Mouse (Mus musculus) gastrocnemius, postnatal 14 days (tissue): ENCODE measurements around the gene Ambp. TPM values are rescaled to one million over a fixed set of nuclear protein-coding genes. Genes with fewer than 3 reads are reported as not detected.

Experiments used
- DNase-seq: peaks from one replicate; pipeline ENCODE4 v3.0.0; 2021; ENCODE audit warnings: mixed read lengths
- intact Hi-C: fragments of 180-260 bp; cut with DNase I; formaldehyde crosslinking; loops from one replicate; pipeline ENCODE4 v1.15.1; 2025; ENCODE audit warnings: low total_unique reads
- total RNA-seq, 2 experiments: library from RNA; stranded (reverse); gene quantifications; 2 replicates each; pipeline ENCODE4 v1.2.3; 2021

Gene Ambp
- total RNA-seq, 2 experiments from 2014 or later = not detected

DNA sequence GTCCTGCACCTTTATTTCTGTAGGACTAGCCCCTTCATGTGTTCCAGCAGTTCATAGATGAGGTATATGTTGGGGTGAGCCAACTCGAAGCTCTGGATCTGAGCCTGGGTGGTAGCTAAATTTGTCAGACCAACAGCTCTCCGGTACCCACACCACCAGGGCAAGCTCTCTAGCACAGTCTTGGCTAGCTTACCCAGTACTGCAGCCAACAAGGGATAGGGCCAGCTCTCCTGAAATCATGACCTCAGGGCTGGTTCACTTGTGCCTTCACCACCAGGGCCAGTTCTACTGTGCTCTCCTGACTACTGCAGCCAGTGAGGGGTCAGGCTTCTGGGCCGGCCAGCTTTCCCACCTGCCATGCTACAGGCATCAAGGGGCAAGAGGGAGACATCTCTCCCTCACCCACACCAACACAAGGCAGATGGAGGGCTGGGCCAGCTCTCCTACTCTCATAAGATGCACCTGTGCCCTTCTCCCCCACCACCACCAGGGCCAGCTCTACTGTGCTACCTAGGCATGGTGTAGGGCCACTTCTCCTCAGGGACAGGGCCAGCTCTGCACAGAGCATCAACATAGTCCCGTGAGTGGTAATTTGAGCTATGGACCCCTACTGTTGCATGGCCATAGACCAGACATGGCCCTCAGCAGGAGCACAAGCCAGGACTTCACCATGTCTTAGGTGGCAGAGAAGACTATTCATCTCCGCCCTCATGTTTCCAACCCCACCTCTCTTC, 24.5 kb downstream of the Ambp start:
- DNase-seq = peak; percentile 54
- intact Hi-C loops = no loop called here

- no peak for DNase-seq
- intact Hi-C loops = no loop called here
Measured at GRCm38 (mm10) chr4:63124861-63125466, 29.6 kb downstream of the Ambp start.

GRCm38 (mm10) chr4:63118639-63119437, 35.8 kb downstream of the Ambp start:
- intact Hi-C loops = loop anchor here (2.0 to 5.0 kb wide), 3 partner anchors 228 to 337 kb away; no protein-coding TSS in a partner anchor
- DNase-seq = peak; percentile 78

DNA sequence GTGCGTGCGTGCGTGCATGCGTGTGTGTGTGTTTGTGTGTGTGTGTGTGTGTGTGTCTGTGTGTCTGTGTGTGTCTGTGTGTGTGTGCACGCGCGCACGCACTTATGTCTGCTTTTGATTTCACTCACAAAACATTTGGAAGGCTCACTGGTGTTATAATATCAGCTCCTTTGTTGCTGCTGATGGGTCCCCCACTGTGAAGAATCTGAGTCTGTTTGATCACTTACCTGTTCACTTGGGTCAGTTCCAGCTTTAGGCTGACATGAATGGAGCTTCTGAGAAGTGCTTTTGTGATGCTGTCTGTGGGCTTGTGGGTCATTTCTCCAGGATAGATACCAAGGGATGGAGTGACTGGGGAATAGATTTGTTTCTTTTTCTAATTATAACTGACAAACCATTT, 48.9 kb downstream of the Ambp start:
- no peak for DNase-seq
- intact Hi-C loops = no loop called here

DNA sequence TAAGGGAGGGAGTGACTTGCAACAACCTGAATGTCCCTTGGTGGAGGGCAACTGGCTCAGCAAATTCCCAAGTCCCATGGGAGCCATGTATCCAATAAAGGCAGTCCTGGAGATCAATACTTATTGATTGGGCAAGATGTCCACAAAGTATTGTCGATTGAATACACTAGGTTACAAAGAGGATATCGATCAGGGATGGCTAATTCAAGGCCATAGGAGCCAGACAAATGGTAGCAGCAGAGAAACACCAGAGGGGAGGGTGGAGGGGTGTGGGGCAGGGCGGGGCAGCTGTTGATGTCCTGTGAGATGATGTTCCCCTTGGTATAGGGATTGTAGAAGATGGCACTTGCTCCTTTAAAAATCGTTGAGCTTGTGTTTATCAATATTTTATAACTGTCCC, 52.6 kb downstream of the Ambp start:
- intact Hi-C loops = no loop called here
- no peak for DNase-seq

- intact Hi-C loops = no loop called here
- no peak for DNase-seq
Measured at GRCm38 (mm10) chr4:63100478-63100877, 54.1 kb downstream of the Ambp start.

DNA sequence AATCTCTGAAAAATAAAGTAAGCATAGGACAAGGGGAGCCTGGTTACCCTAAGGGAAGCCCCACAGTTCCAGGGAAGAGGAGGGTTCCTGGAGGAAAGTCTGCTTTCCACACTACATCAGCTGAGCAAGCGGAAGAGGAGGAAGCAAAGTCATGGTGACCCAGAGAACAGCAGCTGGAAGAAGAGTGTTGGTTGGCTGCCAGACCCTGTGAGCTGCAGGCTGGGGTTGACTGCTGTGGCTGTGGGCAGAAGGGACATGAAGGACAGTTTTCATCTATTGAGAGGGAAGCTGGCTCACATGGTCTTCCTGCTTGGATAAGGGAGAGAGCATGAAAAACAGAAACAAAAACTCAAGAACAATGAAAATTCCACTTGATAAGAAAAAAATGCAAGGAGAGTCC, 57.0 kb downstream of the Ambp start:
- intact Hi-C loops = no loop called here
- DNase-seq = peak; percentile 56

Other genes with a start within 250 kb of the Ambp start
- gene Zfp618, start 189.2 kb downstream of the Ambp start, total RNA-seq = 1 to 10 TPM; 1.4 to 2.7 TPM
- not detected for gene Kif12, start 17.3 kb upstream of the Ambp start, total RNA-seq
- gene Col27a1, start 59.2 kb upstream of the Ambp start, total RNA-seq = 1 to 10 TPM; 1.9 to 2.6 TPM
- gene Orm1, start 189.8 kb upstream of the Ambp start, total RNA-seq = not detected
- gene Orm3, start 201.4 kb upstream of the Ambp start, total RNA-seq = not detected
- gene Orm2, start 207.7 kb upstream of the Ambp start, total RNA-seq = not detected
- 1 to 10 TPM; 2.1 to 2.4 TPM for gene Akna, start 248.6 kb upstream of the Ambp start, total RNA-seq